In the genomic region with DNA sequence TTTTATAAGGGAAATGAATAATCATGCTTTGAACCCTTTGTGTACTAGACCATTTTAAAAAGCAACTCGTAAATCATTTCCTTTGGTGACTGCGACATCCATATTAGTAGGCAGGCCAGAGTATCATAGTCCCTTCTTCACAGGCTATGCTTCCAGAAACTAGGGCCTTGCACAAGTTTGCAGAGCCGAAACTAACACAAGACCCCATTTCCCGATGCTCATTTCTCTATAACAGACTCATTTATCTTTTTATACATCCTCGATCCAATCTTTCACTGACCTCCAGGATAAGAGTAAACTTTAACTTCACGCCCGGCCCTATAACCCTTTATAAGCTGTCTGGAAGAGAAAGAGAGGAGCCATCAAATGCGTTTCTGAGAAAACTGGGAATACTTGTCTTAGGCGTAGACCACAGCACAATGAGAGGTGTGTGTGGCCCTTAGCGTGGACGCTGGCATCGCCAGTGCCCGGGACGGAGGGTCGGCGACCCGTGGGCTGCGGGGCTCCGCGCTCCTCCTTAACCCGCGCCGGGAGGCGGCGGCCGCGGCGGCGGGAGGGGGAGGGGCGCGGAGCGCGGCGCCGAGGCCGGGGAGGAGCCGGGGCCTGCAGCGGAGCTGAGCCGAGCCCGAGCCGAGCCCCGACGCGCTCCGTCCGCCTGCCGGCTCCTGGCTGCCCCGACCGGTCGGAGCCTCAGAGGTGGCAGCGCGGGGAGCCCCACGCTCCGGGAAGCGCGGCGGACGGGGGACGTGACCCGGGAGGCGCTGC, we compare ENCODE assay signal across 7 mouse cellular contexts. TPM values are rescaled to one million over a fixed set of nuclear protein-coding genes. Genes with fewer than 3 reads are reported as not detected.
A peak's percentile ranks its signal among the peaks of the same experiment; 100 is the strongest.
DNase-seq lines count a peak whose midpoint lies in the region; ATAC-seq lines count a peak whose summit lies in the region.

A gene (plus strand): TSS at position 609 of the 765 bp plus-strand sequence.

- ATAC-seq in inflammation-experienced regulatory T-cells, adult 6 months, result peak; percentile 48
- ATAC-seq in megakaryocyte-erythroid progenitor cell, adult 5-6 weeks (replicated peaks; ENCODE audit: low FRiP score, low TSS enrichment, poor library complexity, severe bottlenecking), result peak; percentile 73

- DNase-seq in adrenal gland, adult 18-20 months (ENCODE audit: low spot score in 2 of 2), result peak; percentile 82 to 85
- peak; percentile 68 for DNase-seq in embryo, embryonic 10.5 days (ENCODE audit: low spot score)
- peak; percentile 62 to 75 for DNase-seq in gastrocnemius, postnatal 36 days
- DNase-seq in left cerebral cortex, postnatal 36 days (ENCODE audit: low spot score in 2 of 2), result peak; percentile 65 to 76
- DNase-seq in right cerebral cortex, postnatal 4 days, result peak; percentile 71

- intact Hi-C loops in gastrocnemius, postnatal 36 days (cut with DNase I), result loop anchor here (10.0 kb wide), 1 partner anchor 515 kb away; a partner anchor contains a TSS
- intact Hi-C loops in left cerebral cortex, postnatal 36 days (cut with DNase I), result loop anchor here (1.0 kb wide), 1 partner anchor 8 kb away; no protein-coding TSS in a partner anchor

RNA-seq across cellular contexts. Expression of the gene that starts here (rescaled TPM):
- 10 to 100 TPM; 17.1 TPM for total RNA-seq in adrenal gland, adult 18-20 months (2021)
- total RNA-seq in gastrocnemius, postnatal 36 days (2021), result 10 to 100 TPM; 19.8 to 22.4 TPM
- polyA plus RNA-seq in inflammation-experienced regulatory T-cells, adult 6 months (2017; shearing (Covaris generic)), result 10 to 100 TPM in 1 of 3 experiments, 1 to 10 TPM in 2; 6.6 to 10.9 (median 9.3) TPM
- 10 to 100 TPM; 28.8 to 30.3 TPM for total RNA-seq in left cerebral cortex, postnatal 36 days (2021)
- 10.4 and 18.1 TPM in 2 replicates for total RNA-seq in megakaryocyte-erythroid progenitor cell, adult 5-6 weeks (2014; fragmentation: Nextera tagmentation)
- total RNA-seq in megakaryocyte-erythroid progenitor cell, adult 5-6 weeks (2017), result 4.3 and 11.3 TPM in 2 replicates

Comparison
In these comparisons a context has a peak if more than half of its experiments do, and no peak if none do; other contexts are left out.
1. Peak in every context shown above with its lines: DNase-seq and ATAC-seq.